Mouse (Mus musculus) thymus, adult 2 months (tissue): ENCODE data around the gene Urb1.

Experiments used
- CTCF ChIP-seq: fragments of 200-500 bp; IDR thresholded peaks from 2 replicates; pipeline ENCODE4 v1.5.1; 2012; ENCODE audit warnings: mild to moderate bottlenecking, control low read depth, low read length, moderate library complexity, borderline replicate concordance; ENCODE audit not compliant: control insufficient read depth, poor library complexity, insufficient read depth; ENCODE audit errors: extremely low read depth
- POLR2A ChIP-seq: fragments of 200-500 bp; IDR thresholded peaks from 2 replicates; pipeline ENCODE4 v1.6.1; 2012; ENCODE audit warnings: mild to moderate bottlenecking, low read length, control low read depth, moderate library complexity; ENCODE audit not compliant: control insufficient read depth, poor library complexity, insufficient read depth; ENCODE audit errors: extremely low read depth

DNA sequence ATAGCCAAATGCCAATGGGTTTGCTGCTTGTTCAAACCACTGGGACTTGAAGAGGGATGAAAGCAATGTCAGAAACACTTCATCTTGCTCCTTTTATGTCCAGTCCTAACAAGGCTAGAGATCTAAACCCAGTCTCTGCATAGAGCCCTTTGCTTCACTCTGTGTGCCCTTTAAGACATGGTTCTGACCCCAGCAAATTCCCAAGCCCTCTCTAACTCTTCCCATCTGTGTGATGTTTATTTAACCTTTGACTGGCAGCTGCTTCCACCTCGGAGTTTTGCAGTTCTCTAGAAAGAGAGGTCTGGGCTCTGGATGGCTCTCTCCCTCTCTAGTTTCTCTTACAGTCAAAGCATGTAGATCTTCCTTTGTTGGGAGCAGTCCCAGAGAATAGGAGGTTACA is 106.6 kb downstream of the Urb1 start:
- TF ChIP-seq CTCF (no peak), POLR2A (no peak)
